Mouse (Mus musculus) liver, adult 2 months (tissue): ENCODE measurements around the gene Ctla4. TPM values are rescaled to one million over a fixed set of nuclear protein-coding genes. Genes with fewer than 3 reads are reported as not detected.
A peak's percentile ranks its signal among the peaks of the same experiment; 100 is the strongest.

Experiments used
- DNase-seq: peaks from one replicate; pipeline ENCODE4 v3.0.0-alpha.2; 2011; ENCODE audit warnings: low read depth, low spot score; ENCODE audit errors: extremely low read depth
- H3K27ac ChIP-seq: fragments of 200-500 bp; replicated peaks from 2 replicates; pipeline ENCODE4 v1.5.1; 2012; ENCODE audit warnings: low read depth, mild to moderate bottlenecking, control low read depth, inconsistent platforms, low read length; ENCODE audit not compliant: insufficient read depth
- H3K27me3 ChIP-seq: fragments of 200-500 bp; 2 replicates; pipeline ENCODE4 v1.6.1; 2012; ENCODE audit warnings: mild to moderate bottlenecking, moderate library complexity, low read length, inconsistent platforms; ENCODE audit not compliant: control insufficient read depth, insufficient read depth
- H3K36me3 ChIP-seq: fragments of 200-500 bp; 2 replicates; pipeline ENCODE4 v1.6.1; 2012; ENCODE audit warnings: low read length, inconsistent platforms; ENCODE audit not compliant: control insufficient read depth, insufficient read depth
- H3K4me1 ChIP-seq: fragments of 200-500 bp; 2 replicates; pipeline ENCODE4 v1.6.1; 2011; ENCODE audit warnings: low read length; ENCODE audit not compliant: control insufficient read depth, insufficient read depth
- H3K4me3 ChIP-seq: fragments of 200-500 bp; 2 replicates; pipeline ENCODE4 v1.5.1; 2011; ENCODE audit warnings: low read depth, mild to moderate bottlenecking, control low read depth, low read length, moderate library complexity; ENCODE audit not compliant: insufficient read depth
- H3K79me2 ChIP-seq: fragments of 200-500 bp; 2 replicates; pipeline ENCODE4 v1.6.1; 2012; ENCODE audit warnings: inconsistent platforms, mild to moderate bottlenecking, low read length, moderate library complexity; ENCODE audit not compliant: control insufficient read depth, insufficient read depth
- H3K9ac ChIP-seq: fragments of 200-500 bp; 2 replicates; pipeline ENCODE4 v1.6.1; 2012; ENCODE audit warnings: low read depth, mild to moderate bottlenecking, control low read depth, inconsistent platforms, low read length
- CTCF ChIP-seq: fragments of 200-500 bp; IDR thresholded peaks from 2 replicates; pipeline ENCODE4 v1.5.1; 2011; ENCODE audit warnings: low read depth, low read length, control low read depth
- POLR2A ChIP-seq: fragments of 200-500 bp; IDR thresholded peaks from 2 replicates; pipeline ENCODE4 v1.6.1; 2011; ENCODE audit warnings: low read length, control low read depth; ENCODE audit not compliant: insufficient read depth; ENCODE audit errors: extremely low read depth
- WGBS: fragments of 180-500 bp; shearing (Covaris S2); methylation state at CpG from one replicate; pipeline ENCODE4 v1.1.7; 2018; 5-methylcytosine and 5-hydroxymethylcytosine counted together
- polyA plus RNA-seq: library from polyadenylated mRNA; depleted of rRNA; stranded (reverse); fragments of >200 nt; gene quantifications from 2 replicates; pipeline ENCODE4 v1.2.3, GENCODE M21; 2012
- total RNA-seq: library from RNA; depleted of rRNA; stranded (reverse); fragments of >200 nt; gene quantifications from 2 replicates; pipeline ENCODE4 v1.2.3, GENCODE M21; 2014

The Ctla4 gene
- total and polyA plus RNA-seq, 2 experiments: not detected

DNA sequence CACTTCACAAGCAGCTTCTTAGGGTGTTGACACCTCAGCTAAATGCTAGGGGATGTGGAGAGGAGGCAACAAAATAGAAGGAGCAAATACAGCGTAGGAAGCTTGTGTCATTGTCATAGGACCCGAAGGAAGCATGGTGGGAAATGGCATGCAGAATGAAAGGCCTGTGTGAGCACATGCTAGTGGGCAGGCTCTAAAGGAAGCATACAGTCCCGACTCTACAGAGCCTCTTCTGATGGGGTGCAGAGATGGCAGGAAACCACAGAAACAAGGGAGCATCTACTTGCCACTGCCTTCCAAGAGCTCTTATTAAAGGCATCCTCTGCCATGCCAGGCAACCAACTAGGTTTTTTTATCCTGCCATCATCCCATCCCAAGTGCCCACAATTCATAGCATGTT, 20.7 kb downstream of the Ctla4 start:
- no peak overlapping the region for H3K9ac ChIP-seq
- no peak overlapping the region for H3K4me3 ChIP-seq
- no peaks in the 10 kb centered on the region for H3K79me2 ChIP-seq
- WGBS: 85% methylated on average over 3 of the region's 3 CpGs
- TF ChIP-seq POLR2A (no peak), CTCF (no peak)
- H3K27ac ChIP-seq: no peak overlapping the region
- no peak for DNase-seq
- no peaks in the 10 kb centered on the region for H3K27me3 ChIP-seq
- H3K4me1 ChIP-seq: no peaks in the 10 kb centered on the region
- H3K36me3 ChIP-seq: no peaks in the 10 kb centered on the region

DNA sequence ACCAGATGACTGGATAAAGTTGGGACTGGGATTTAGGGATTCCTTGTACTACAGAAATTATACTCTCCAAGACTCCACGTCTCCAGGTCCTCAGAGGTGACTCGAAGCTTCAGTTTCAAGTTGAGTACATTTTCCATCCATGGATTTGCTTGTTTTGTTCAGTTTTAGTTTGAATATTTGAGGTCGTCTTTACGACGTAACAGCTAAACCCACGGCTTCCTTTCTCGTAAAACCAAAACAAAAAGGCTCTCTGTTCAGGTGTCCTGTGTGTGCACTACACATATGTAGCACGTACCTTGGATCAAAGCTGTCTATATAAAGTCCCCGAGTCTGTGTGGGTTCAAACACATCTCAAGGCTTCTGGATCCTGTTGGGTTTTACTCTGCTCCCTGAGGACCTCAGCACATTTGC, 22.0 kb downstream of the Ctla4 start:
- no peaks in the 10 kb centered on the region for H3K4me1 ChIP-seq
- no peak overlapping the region for H3K27ac ChIP-seq
- WGBS: 90% methylated on average over 9 of the region's 9 CpGs
- H3K79me2 ChIP-seq: no peaks in the 10 kb centered on the region
- H3K9ac ChIP-seq: no peak overlapping the region
- no peaks in the 10 kb centered on the region for H3K36me3 ChIP-seq
- no peak overlapping the region for H3K4me3 ChIP-seq
- no peak for DNase-seq
- TF ChIP-seq POLR2A (no peak), CTCF (no peak)
- no peaks in the 10 kb centered on the region for H3K27me3 ChIP-seq

DNA sequence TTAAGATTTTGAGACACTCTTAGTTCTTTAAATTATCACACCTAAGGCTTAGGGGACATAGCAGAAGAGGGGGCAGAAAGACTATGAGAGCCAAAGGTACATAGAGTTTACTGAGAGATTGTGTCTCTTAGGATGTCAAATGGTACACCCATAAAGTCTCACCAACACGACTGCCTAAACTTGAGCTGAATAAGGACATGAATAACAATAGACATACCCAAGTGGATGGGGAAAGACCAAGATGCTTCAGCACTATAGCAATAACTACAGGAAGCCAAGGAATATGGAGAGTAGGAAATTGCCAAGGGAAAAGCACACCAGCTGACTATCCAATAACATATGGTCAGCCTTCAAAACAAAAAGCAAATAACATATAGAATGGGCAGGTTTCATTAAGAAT, 22.9 kb downstream of the Ctla4 start:
- 70% methylated on average over 1 of the region's 1 CpGs for WGBS
- no peak overlapping the region for H3K9ac ChIP-seq
- H3K27ac ChIP-seq: no peak overlapping the region
- TF ChIP-seq CTCF (no peak), POLR2A (no peak)
- H3K27me3 ChIP-seq: no peaks in the 10 kb centered on the region
- no peaks in the 10 kb centered on the region for H3K4me1 ChIP-seq
- H3K4me3 ChIP-seq: no peak overlapping the region
- no peak for DNase-seq
- H3K79me2 ChIP-seq: no peaks in the 10 kb centered on the region
- no peaks in the 10 kb centered on the region for H3K36me3 ChIP-seq

DNA sequence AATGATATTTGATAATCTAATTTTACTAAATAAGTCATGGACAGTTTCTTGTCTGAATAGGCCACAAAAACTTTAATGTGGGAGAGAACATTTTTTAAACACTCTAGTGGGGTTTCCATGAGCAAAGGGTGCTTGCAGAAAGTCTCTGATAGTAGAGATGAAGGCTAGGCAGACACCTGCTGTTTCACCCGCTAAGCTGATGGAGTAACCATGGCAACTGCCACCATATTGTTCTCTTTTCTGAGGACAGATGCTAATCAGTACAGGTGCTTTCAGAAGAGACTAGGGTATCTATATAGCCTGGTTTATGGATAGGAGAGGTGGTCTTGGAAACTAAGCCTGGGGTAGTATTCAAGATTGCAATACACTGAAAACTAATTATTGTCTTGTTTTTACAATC, 24.0 kb downstream of the Ctla4 start:
- no peaks in the 10 kb centered on the region for H3K36me3 ChIP-seq
- TF ChIP-seq CTCF: no peak
- TF ChIP-seq POLR2A: no peak
- no peaks in the 10 kb centered on the region for H3K27me3 ChIP-seq
- no peaks in the 10 kb centered on the region for H3K4me1 ChIP-seq
- H3K27ac ChIP-seq: no peak overlapping the region
- H3K79me2 ChIP-seq: no peaks in the 10 kb centered on the region
- no peak for DNase-seq
- no peak overlapping the region for H3K4me3 ChIP-seq
- no peak overlapping the region for H3K9ac ChIP-seq
- WGBS: 78% methylated on average over 1 of the region's 1 CpGs

DNA sequence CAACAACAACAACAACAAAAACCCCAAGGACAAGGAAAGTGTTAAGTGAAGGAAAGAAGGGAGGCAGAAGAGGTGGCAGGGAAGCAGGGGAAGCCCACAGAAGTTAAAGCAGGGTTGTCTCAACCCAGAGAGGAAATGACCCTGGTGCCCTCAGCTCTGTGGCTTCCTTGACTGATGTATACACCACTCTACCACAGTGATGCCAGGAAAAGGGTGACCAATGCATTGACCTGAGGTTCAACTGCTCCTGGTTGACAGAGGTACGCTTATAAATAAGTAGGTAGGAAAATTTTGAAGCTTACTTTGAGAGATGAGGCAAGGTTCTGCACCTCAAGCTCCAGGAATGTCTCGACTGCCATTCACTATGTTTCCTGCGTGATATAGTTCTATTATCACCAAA, 24.8 kb downstream of the Ctla4 start:
- no peak for DNase-seq
- 82% methylated on average over 3 of the region's 3 CpGs for WGBS

DNA sequence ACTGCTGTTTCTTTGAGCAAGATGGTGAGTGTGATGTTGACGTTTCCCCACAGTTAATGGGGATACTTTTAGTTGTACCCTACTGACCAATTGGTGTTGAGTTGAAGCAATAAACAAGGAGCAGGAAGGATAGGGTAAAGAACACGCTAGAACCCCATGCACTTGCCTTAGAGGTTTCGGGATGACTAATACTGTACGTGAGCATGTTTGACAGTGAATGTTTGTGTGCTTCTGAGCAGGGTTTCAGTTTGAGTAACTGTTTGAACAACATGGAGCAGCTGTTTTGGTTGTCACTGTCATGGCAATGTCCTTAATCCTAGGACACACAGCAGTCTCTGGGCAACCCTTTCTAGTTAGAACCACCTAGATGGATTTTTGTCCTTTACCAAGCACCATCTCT, 26.5 kb downstream of the Ctla4 start:
- peak; percentile 6 for DNase-seq

More for the DNA sequence above, 24.8 kb downstream of the Ctla4 start:
- Histone ChIP-seq H3K9ac (no peak overlapping the region), H3K36me3 (no peaks in the 10 kb centered on the region), H3K27ac (no peak overlapping the region), H3K27me3 (no peaks in the 10 kb centered on the region), H3K4me1 (no peaks in the 10 kb centered on the region), H3K79me2 (no peaks in the 10 kb centered on the region), H3K4me3 (no peak overlapping the region)
- no peak for TF ChIP-seq POLR2A
- no peak for TF ChIP-seq CTCF

More for the DNA sequence above, 26.5 kb downstream of the Ctla4 start:
- Histone ChIP-seq H3K27ac (no peak overlapping the region), H3K36me3 (no peaks in the 10 kb centered on the region), H3K27me3 (no peaks in the 10 kb centered on the region), H3K4me3 (no peak overlapping the region), H3K79me2 (no peaks in the 10 kb centered on the region), H3K9ac (no peak overlapping the region), H3K4me1 (no peaks in the 10 kb centered on the region)
- whole genome bisulfite sequencing: 88% methylated on average over 4 of the region's 4 CpGs
- TF ChIP-seq CTCF (no peak), POLR2A (no peak)
